Mouse (Mus musculus) liver, embryonic 14.5 days (tissue): Measurements from ENCODE around the gene Dnmt3c. TPM values are rescaled to one million over a fixed set of nuclear protein-coding genes. Genes with fewer than 3 reads are reported as not detected.

Experiments
- ATAC-seq: fragments of 200-750 bp; cut with Nextera tagmentation; 2 replicates; pipeline ENCODE4 v1.8.0; 2017; ENCODE audit warnings: moderate number of reproducible peaks, mild to moderate bottlenecking, moderate library complexity; ENCODE audit not compliant: insufficient read depth
- DNase-seq, 3 experiments: peaks; one replicate each; pipeline ENCODE4 v3.0.0-alpha.2; 2012 to 2013; ENCODE audit warnings: low read depth in 3 of 3, low spot score in 3 of 3
- H3K27ac ChIP-seq: fragments of 300-500 bp; sonication (generic); 2 replicates; pipeline ENCODE4 v1.5.1; 2014; ENCODE audit warnings: moderate library complexity, mild to moderate bottlenecking, control low read depth, inconsistent platforms
- H3K27me3 ChIP-seq: fragments of 300-500 bp; sonication (generic); 2 replicates; pipeline ENCODE4 v1.6.1; 2014; ENCODE audit warnings: mild to moderate bottlenecking, low read length, moderate library complexity; ENCODE audit not compliant: control insufficient read depth, insufficient read depth
- H3K36me3 ChIP-seq: fragments of 300-500 bp; sonication (generic); replicated peaks from 2 replicates; pipeline ENCODE4 v1.6.1; 2014; ENCODE audit warnings: low read depth; ENCODE audit not compliant: control insufficient read depth, insufficient read depth
- H3K4me1 ChIP-seq, 2 experiments: fragments of 200-500 bp in 1 of 2; fragments of 300-500 bp in 1 of 2; sonication (generic) in 1 of 2; replicated peaks; 2 replicates each; pipeline ENCODE4 v1.6.1; 2012 to 2014; ENCODE audit warnings: antibody characterized with exemption in 1 of 2, inconsistent platforms in 1 of 2, low read length in 1 of 2; ENCODE audit not compliant: control insufficient read depth in 2 of 2, insufficient read depth in 2 of 2
- H3K4me2 ChIP-seq: fragments of 300-500 bp; sonication (generic); 2 replicates; pipeline ENCODE4 v1.6.1; 2014; ENCODE audit warnings: low read depth, mild to moderate bottlenecking, control low read depth, moderate library complexity
- H3K4me3 ChIP-seq, 2 experiments: fragments of 200-500 bp in 1 of 2; fragments of 300-500 bp in 1 of 2; sonication (generic) in 1 of 2; 2 replicates each; pipeline ENCODE4 v1.5.1; 2012 to 2014; ENCODE audit warnings: low read depth in 2 of 2, low read length in 2 of 2, mild to moderate bottlenecking in 2 of 2, control low read depth in 1 of 2, inconsistent platforms in 1 of 2, moderate library complexity in 1 of 2; ENCODE audit not compliant: insufficient read depth in 1 of 2
- H3K9ac ChIP-seq: fragments of 300-500 bp; sonication (generic); replicated peaks from 2 replicates; pipeline ENCODE4 v1.6.1; 2014; ENCODE audit warnings: mild to moderate bottlenecking, control low read depth, moderate library complexity
- H3K9me3 ChIP-seq: fragments of 300-500 bp; sonication (generic); 2 replicates; pipeline ENCODE4 v1.6.1; 2016; ENCODE audit warnings: low read length, mixed read lengths; ENCODE audit not compliant: control insufficient read depth
- CTCF ChIP-seq: IDR thresholded peaks from 2 replicates; pipeline ENCODE4 v1.5.1; 2016; ENCODE audit warnings: antibody characterized with exemption, low read depth, control low read depth
- EP300 ChIP-seq: IDR thresholded peaks from 2 replicates; pipeline ENCODE4 v1.6.1; 2016; ENCODE audit warnings: antibody characterized with exemption, low read depth
- WGBS: fragments of 180-500 bp; shearing (Covaris S2); extraction: QIAGEN DNeasy Blood & Tissue Kit; methylation state at CpG from one replicate; pipeline ENCODE4 v1.1.7; 2014; ENCODE audit not compliant: insufficient replicate concordance; 5-methylcytosine and 5-hydroxymethylcytosine counted together
- polyA plus RNA-seq, 2 experiments: library from polyadenylated mRNA; depleted of rRNA in 1 of 2; stranded (reverse) in 1 of 2; unstranded in 1 of 2; fragments of >200 nt; fragmentation: Nextera tagmentation in 1 of 2; extraction: Ambion mirVana in 1 of 2; gene quantifications; 2 replicates each; pipeline versions ENCODE4 v1.2.1 to v1.2.3; 2012 to 2014

Gene Dnmt3c
- polyA plus RNA-seq, 2 experiments, result 0.41 to 0.50 TPM

GRCm38 (mm10) chr2:153778638-153779362, 82.3 kb downstream of the Dnmt3c start:
- peak overlapping the region; percentile 27; the same call in 1 of the 2 replicates for H3K27ac ChIP-seq
- no peaks in the 10 kb centered on the region for H3K9me3 ChIP-seq
- peak; percentile 89 for ATAC-seq
- peak overlapping the region; percentile 61 for H3K9ac ChIP-seq
- H3K4me1 ChIP-seq, result peaks cover 17 to 32% of the 10 kb centered on the region in 2 experiments
- no peak for TF ChIP-seq CTCF
- TF ChIP-seq EP300, result no peak
- H3K27me3 ChIP-seq, result no peaks in the 10 kb centered on the region
- peak overlapping the region; percentile 95 for H3K4me2 ChIP-seq
- WGBS, result 10% methylated on average over 24 of the region's 24 CpGs
- H3K4me3 ChIP-seq, result peak overlapping the region; percentile 52 to 53
- H3K36me3 ChIP-seq, result no peaks in the 10 kb centered on the region
- DNase-seq, result peak; percentile 56 to 58 (median 56)

Other genes with a start within 250 kb of the Dnmt3c start
- not detected in 2 replicates for gene 4930404H24Rik, start 203.9 kb upstream of the Dnmt3c start, polyA plus RNA-seq (2012; rRNA removed)
- gene 4930404H24Rik, start 203.9 kb upstream of the Dnmt3c start, polyA plus RNA-seq (2014; fragmentation: Nextera tagmentation; extraction: Ambion mirVana), result not detected in 2 replicates
- gene Nol4l, start 166.7 kb upstream of the Dnmt3c start, polyA plus RNA-seq (2012; rRNA removed), result 5.7 and 6.0 TPM in 2 replicates
- 3.7 and 4.4 TPM in 2 replicates for gene Nol4l, start 166.7 kb upstream of the Dnmt3c start, polyA plus RNA-seq (2014; fragmentation: Nextera tagmentation; extraction: Ambion mirVana)
- 5.4 and 9.5 TPM in 2 replicates for gene Commd7, start 63.9 kb upstream of the Dnmt3c start, polyA plus RNA-seq (2012; rRNA removed)
- gene Commd7, start 63.9 kb upstream of the Dnmt3c start, polyA plus RNA-seq (2014; fragmentation: Nextera tagmentation; extraction: Ambion mirVana), result 24.9 and 25.4 TPM in 2 replicates
- gene Dnmt3b, start 47.2 kb upstream of the Dnmt3c start, polyA plus RNA-seq (2012; rRNA removed), result 2.2 and 2.8 TPM in 2 replicates
- gene Dnmt3b, start 47.2 kb upstream of the Dnmt3c start, polyA plus RNA-seq (2014; fragmentation: Nextera tagmentation; extraction: Ambion mirVana), result 4.1 and 4.3 TPM in 2 replicates
- gene Mapre1, start 44.6 kb downstream of the Dnmt3c start, polyA plus RNA-seq (2012; rRNA removed), result 10.0 and 14.3 TPM in 2 replicates
- gene Mapre1, start 44.6 kb downstream of the Dnmt3c start, polyA plus RNA-seq (2014; fragmentation: Nextera tagmentation; extraction: Ambion mirVana), result 110 and 116 TPM in 2 replicates
- gene Efcab8, start 83.3 kb downstream of the Dnmt3c start, polyA plus RNA-seq (2012; rRNA removed), result 0.04 and 0.09 TPM in 2 replicates
- gene Efcab8, start 83.3 kb downstream of the Dnmt3c start, polyA plus RNA-seq (2014; fragmentation: Nextera tagmentation; extraction: Ambion mirVana), result 0.08 TPM in 1 of 2 replicates, not detected in the other
- gene Sun5, start 174.4 kb downstream of the Dnmt3c start, polyA plus RNA-seq (2012; rRNA removed), result not detected in 2 replicates
- gene Sun5, start 174.4 kb downstream of the Dnmt3c start, polyA plus RNA-seq (2014; fragmentation: Nextera tagmentation; extraction: Ambion mirVana), result not detected in 2 replicates
- not detected in 2 replicates for gene Bpifb2, start 178.4 kb downstream of the Dnmt3c start, polyA plus RNA-seq (2012; rRNA removed)
- not detected in 2 replicates for gene Bpifb2, start 178.4 kb downstream of the Dnmt3c start, polyA plus RNA-seq (2014; fragmentation: Nextera tagmentation; extraction: Ambion mirVana)
- gene Bpifb6, start 203.7 kb downstream of the Dnmt3c start, polyA plus RNA-seq (2012; rRNA removed), result not detected in 2 replicates
- gene Bpifb6, start 203.7 kb downstream of the Dnmt3c start, polyA plus RNA-seq (2014; fragmentation: Nextera tagmentation; extraction: Ambion mirVana), result not detected in 2 replicates
- not detected in 2 replicates for gene Bpifb3, start 221.6 kb downstream of the Dnmt3c start, polyA plus RNA-seq (2012; rRNA removed)
- not detected in 2 replicates for gene Bpifb3, start 221.6 kb downstream of the Dnmt3c start, polyA plus RNA-seq (2014; fragmentation: Nextera tagmentation; extraction: Ambion mirVana)
- gene Bpifb4, start 241.6 kb downstream of the Dnmt3c start, polyA plus RNA-seq (2012; rRNA removed), result 0.04 and 0.05 TPM in 2 replicates
- 0.09 and 0.15 TPM in 2 replicates for gene Bpifb4, start 241.6 kb downstream of the Dnmt3c start, polyA plus RNA-seq (2014; fragmentation: Nextera tagmentation; extraction: Ambion mirVana)